Mouse (Mus musculus) olfactory bulb, adult 2 months (tissue): ENCODE measurements around the gene Gm20518. TPM values are rescaled to one million over a fixed set of nuclear protein-coding genes. Genes with fewer than 3 reads are reported as not detected.
A peak's percentile ranks its signal among the peaks of the same experiment; 100 is the strongest.

Experiments used
- H3K27ac ChIP-seq: fragments of 200-500 bp; 2 replicates; pipeline ENCODE4 v1.5.1; 2012; ENCODE audit warnings: low read depth, low read length; ENCODE audit not compliant: insufficient read depth
- H3K4me1 ChIP-seq: fragments of 200-500 bp; 2 replicates; pipeline ENCODE4 v1.6.1; 2012; ENCODE audit warnings: low read length; ENCODE audit not compliant: control insufficient read depth, insufficient read depth
- H3K4me3 ChIP-seq: fragments of 200-500 bp; 2 replicates; pipeline ENCODE4 v1.5.1; 2012; ENCODE audit warnings: mild to moderate bottlenecking, low read depth, low read length, moderate library complexity; ENCODE audit not compliant: insufficient read depth
- CTCF ChIP-seq: fragments of 200-500 bp; IDR thresholded peaks from 2 replicates; pipeline ENCODE4 v1.5.1; 2012; ENCODE audit warnings: low read depth, mild to moderate bottlenecking, low read length, moderate library complexity; ENCODE audit not compliant: insufficient read depth
- POLR2A ChIP-seq: fragments of 200-500 bp; IDR thresholded peaks from 2 replicates; pipeline ENCODE4 v1.6.1; 2012; ENCODE audit warnings: mild to moderate bottlenecking, low read depth, low read length, moderate library complexity; ENCODE audit not compliant: insufficient read depth
- WGBS: fragments of 180-500 bp; shearing (Covaris S2); methylation state at CpG from one replicate; pipeline ENCODE4 v1.1.7; 2018; 5-methylcytosine and 5-hydroxymethylcytosine counted together
- polyA plus RNA-seq: library from polyadenylated mRNA; stranded (reverse); fragments of >200 nt; gene quantifications from 2 replicates; pipeline ENCODE4 v1.2.4, GENCODE M21; 2012; ENCODE audit warnings: low replicate concordance; ENCODE audit not compliant: missing spikeins, insufficient read depth, insufficient read length

Gene Gm20518
- polyA plus RNA-seq, 1 experiment: not detected

GRCm38 (mm10) chr16:17806581-17807191 lies 84.8 kb downstream of the Gm20518 start:
- peak overlapping the region; percentile 70 for H3K4me3 ChIP-seq
- no peak for TF ChIP-seq CTCF
- no peak for TF ChIP-seq POLR2A
- WGBS: 2% methylated on average over 50 of the region's 50 CpGs

DNA sequence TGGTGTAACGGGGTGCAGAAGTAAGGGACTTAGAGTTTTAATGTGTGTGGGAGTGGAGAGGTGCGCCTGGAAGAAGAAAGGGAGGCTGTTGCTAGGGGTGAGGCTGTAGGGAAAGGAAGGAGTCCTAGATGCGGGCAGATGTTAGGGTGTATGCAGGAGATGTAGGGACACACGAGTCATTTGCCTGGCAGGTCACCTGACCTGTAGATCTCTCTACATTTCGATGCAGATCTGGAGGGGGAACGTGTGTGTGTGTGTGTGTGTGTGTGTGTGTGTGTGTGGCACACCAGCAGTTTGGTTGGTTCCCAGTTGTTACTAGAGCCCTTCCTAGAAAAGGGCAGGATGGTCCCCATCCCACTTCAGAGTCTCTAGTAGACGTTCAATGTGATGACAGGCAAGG lies 86.5 kb downstream of the Gm20518 start:
- TF ChIP-seq CTCF: no peak
- TF ChIP-seq POLR2A: no peak
- Histone ChIP-seq H3K4me1 (peaks cover 48% of the 10 kb centered on the region), H3K27ac (no peak overlapping the region), H3K4me3 (no peak overlapping the region)
- 27% methylated on average over 7 of the region's 7 CpGs for WGBS

More at GRCm38 (mm10) chr16:17806581-17807191, 84.8 kb downstream of the Gm20518 start:
- H3K27ac ChIP-seq: peak overlapping the region; percentile 68
- H3K4me1 ChIP-seq: peaks cover 48% of the 10 kb centered on the region

- 6% methylated on average over 33 of the region's 33 CpGs for WGBS
- H3K4me1 ChIP-seq: peaks cover 43% of the 10 kb centered on the region
- TF ChIP-seq POLR2A (no peak), CTCF (no peak)
- peak overlapping the region; percentile 31 for H3K4me3 ChIP-seq
- no peak overlapping the region for H3K27ac ChIP-seq
Observed at GRCm38 (mm10) chr16:17804449-17804912, 87.0 kb downstream of the Gm20518 start.

- no peak for TF ChIP-seq POLR2A
- TF ChIP-seq CTCF: no peak
- H3K4me3 ChIP-seq: peak overlapping the region; percentile 31
- peaks cover 38% of the 10 kb centered on the region for H3K4me1 ChIP-seq
- WGBS: 31% methylated on average over 33 of the region's 33 CpGs
- H3K27ac ChIP-seq: no peak overlapping the region
Observed at GRCm38 (mm10) chr16:17803675-17804448, 87.6 kb downstream of the Gm20518 start.

DNA sequence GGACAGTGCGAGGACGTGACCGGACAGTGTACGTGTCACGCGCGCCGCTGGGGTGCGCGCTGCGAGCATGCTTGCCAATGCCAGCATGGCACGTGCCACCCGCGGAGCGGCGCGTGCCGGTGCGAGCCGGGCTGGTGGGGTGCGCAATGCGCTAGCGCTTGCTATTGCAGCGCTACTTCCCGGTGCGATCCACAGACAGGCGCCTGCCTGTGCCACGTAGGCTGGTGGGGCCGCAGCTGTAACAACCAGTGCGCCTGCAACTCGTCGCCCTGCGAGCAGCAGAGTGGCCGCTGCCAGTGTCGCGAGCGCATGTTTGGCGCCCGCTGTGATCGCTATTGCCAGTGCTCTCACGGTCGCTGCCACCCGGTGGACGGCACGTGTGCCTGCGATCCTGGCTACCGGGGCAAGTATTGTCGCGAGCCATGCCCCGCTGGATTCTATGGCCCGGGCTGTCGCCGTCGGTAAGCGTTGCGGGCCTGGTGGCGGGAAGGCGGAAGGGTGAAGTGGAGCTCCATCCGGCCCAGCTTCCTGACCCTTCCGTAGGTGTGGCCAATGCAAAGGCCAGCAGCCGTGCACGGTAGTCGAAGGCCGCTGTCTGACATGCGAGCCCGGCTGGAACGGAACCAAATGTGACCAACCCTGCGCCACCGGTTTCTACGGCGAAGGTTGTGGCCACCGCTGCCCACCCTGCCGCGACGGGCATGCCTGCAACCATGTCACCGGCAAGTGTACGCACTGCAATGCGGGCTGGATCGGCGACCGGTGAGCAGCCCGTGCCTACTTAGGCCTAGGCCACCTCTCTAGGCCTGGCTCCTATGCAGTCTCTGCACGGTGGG lies 88.4 kb downstream of the Gm20518 start:
- WGBS: 7% methylated on average over 83 of the region's 83 CpGs
- TF ChIP-seq POLR2A: no peak
- 0 out of 2 replicates have a peak, but pooled peaks have one; percentile 6 for TF ChIP-seq CTCF
- peaks cover 38% of the 10 kb centered on the region for H3K4me1 ChIP-seq

GRCm38 (mm10) chr16:17802456-17802838 lies 89.0 kb downstream of the Gm20518 start:
- Histone ChIP-seq H3K4me1 (peaks cover 35% of the 10 kb centered on the region), H3K4me3 (peak overlapping the region; percentile 32), H3K27ac (no peak overlapping the region)
- 12% methylated on average over 18 of the region's 18 CpGs for WGBS
- TF ChIP-seq POLR2A (no peak), CTCF (no peak)

More for the DNA sequence above, 88.4 kb downstream of the Gm20518 start:
- Histone ChIP-seq H3K27ac (no peak overlapping the region), H3K4me3 (peak overlapping the region; percentile 32)

- WGBS: 19% methylated on average over 7 of the region's 7 CpGs
- Histone ChIP-seq H3K27ac (no peak overlapping the region), H3K4me3 (no peak overlapping the region), H3K4me1 (peaks cover 40% of the 10 kb centered on the region)
- no peak for TF ChIP-seq CTCF
- TF ChIP-seq POLR2A: no peak
Observed at GRCm38 (mm10) chr16:17801777-17802455, 89.6 kb downstream of the Gm20518 start.

DNA sequence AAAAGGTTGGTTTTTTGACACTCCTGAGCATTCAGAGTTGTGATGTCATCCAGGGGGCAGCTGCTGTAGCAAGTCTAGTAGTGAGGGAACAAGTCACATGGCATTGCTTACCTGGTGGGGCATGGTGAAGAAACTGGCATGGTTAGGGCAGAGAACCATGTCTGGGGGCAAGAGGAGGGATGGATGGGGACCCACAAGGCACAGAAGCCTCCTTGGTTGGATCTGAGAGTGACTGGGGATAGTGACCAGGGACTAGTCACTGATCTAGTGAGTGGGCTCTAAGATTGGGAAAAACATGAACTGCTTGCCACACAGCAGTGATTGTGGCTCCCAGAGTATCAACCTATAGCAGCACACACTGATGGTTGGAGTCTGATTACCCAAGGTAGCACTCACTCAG lies 91.9 kb downstream of the Gm20518 start:
- TF ChIP-seq POLR2A: no peak
- TF ChIP-seq CTCF: no peak
- Histone ChIP-seq H3K4me3 (no peak overlapping the region), H3K27ac (no peak overlapping the region), H3K4me1 (peaks cover 32% of the 10 kb centered on the region)
